Comparison of ENCODE assay signal across 8 mouse cellular contexts in genomic region chr7:129774261-129774861, GRCm38 (mm10).
DNase-seq lines count a peak whose midpoint lies in the region; ATAC-seq lines count a peak whose summit lies in the region.

No protein-coding gene starts in this region.

- H3K9me3 ChIP-seq in heart, embryonic 12.5 days (replicated peaks) = no peaks in the 10 kb centered on the region
- no peaks in the 10 kb centered on the region for H3K9me3 ChIP-seq in forebrain, embryonic 13.5 days (replicated peaks)
- no peaks in the 10 kb centered on the region for H3K9me3 ChIP-seq in liver, embryonic 15.5 days (replicated peaks)

- WGBS in heart, embryonic 12.5 days = 6% methylated on average over 17 of the region's 17 CpGs
- 3% methylated on average over 17 of the region's 17 CpGs for WGBS in forebrain, embryonic 13.5 days
- WGBS in liver, embryonic 15.5 days (ENCODE audit: insufficient replicate concordance) = 19% methylated on average over 17 of the region's 17 CpGs

- H3K9ac ChIP-seq in heart, embryonic 12.5 days = peak overlapping the region; percentile 61; the same call in 1 of the 2 replicates
- no peak overlapping the region for H3K9ac ChIP-seq in forebrain, embryonic 13.5 days
- H3K9ac ChIP-seq in liver, embryonic 15.5 days = no peak overlapping the region

- H3K4me2 ChIP-seq in heart, embryonic 12.5 days = peak overlapping the region; percentile 66
- peak overlapping the region; percentile 38 for H3K4me2 ChIP-seq in forebrain, embryonic 13.5 days
- peak overlapping the region; percentile 10; the same call in 1 of the 2 replicates for H3K4me2 ChIP-seq in liver, embryonic 15.5 days

- H3K4me1 ChIP-seq in heart, embryonic 12.5 days (replicated peaks) = peaks cover 12% of the 10 kb centered on the region
- peaks cover 42% of the 10 kb centered on the region for H3K4me1 ChIP-seq in forebrain, embryonic 13.5 days
- H3K4me1 ChIP-seq in liver, embryonic 15.5 days (replicated peaks) = no peaks in the 10 kb centered on the region

- no peak for ATAC-seq in heart, embryonic 12.5 days (ENCODE audit: insufficient number of reproducible peaks, low FRiP score)
- ATAC-seq in forebrain, embryonic 13.5 days = peak; percentile 37; the same call in 1 of the 2 replicates
- ATAC-seq in liver, embryonic 15.5 days (ENCODE audit: insufficient read depth) = no peak

- H3K36me3 ChIP-seq in heart, embryonic 12.5 days = no peaks in the 10 kb centered on the region
- no peaks in the 10 kb centered on the region for H3K36me3 ChIP-seq in forebrain, embryonic 13.5 days (ENCODE audit: poor library complexity, severe bottlenecking)
- no peaks in the 10 kb centered on the region for H3K36me3 ChIP-seq in liver, embryonic 15.5 days (replicated peaks)

- H3K4me3 ChIP-seq in heart, embryonic 12.5 days = peak overlapping the region; percentile 24
- no peak overlapping the region for H3K4me3 ChIP-seq in forebrain, embryonic 13.5 days
- no peak overlapping the region for H3K4me3 ChIP-seq in liver, embryonic 15.5 days (replicated peaks)

- no peak overlapping the region for H3K27ac ChIP-seq in heart, embryonic 12.5 days (ENCODE audit: poor library complexity, severe bottlenecking)
- peak overlapping the region; percentile 49 for H3K27ac ChIP-seq in forebrain, embryonic 13.5 days
- H3K27ac ChIP-seq in liver, embryonic 15.5 days (replicated peaks) = no peak overlapping the region

- peaks cover 6% of the 10 kb centered on the region for H3K27me3 ChIP-seq in heart, embryonic 12.5 days (replicated peaks)
- H3K27me3 ChIP-seq in forebrain, embryonic 13.5 days = peaks cover 12% of the 10 kb centered on the region
- no peaks in the 10 kb centered on the region for H3K27me3 ChIP-seq in liver, embryonic 15.5 days

- DNase-seq in heart, postnatal 4 days = no peak
- peak; percentile 48 for DNase-seq in adrenal gland, postnatal 25 days
- DNase-seq in thymus, postnatal 10 days (ENCODE audit: low spot score in 2 of 2) = peak; percentile 48 to 59
- DNase-seq in gastrocnemius, postnatal 25 days = no peak
- no peak for DNase-seq in kidney, adult 9 months

Comparison
In these comparisons a context has a peak if more than half of its experiments do, and no peak if none do; other contexts are left out.
1. H3K4me2 ChIP-seq: peak in every context shown above with its lines; median percentile 66 in heart, embryonic 12.5 days; 38 in forebrain, embryonic 13.5 days; 10 in liver, embryonic 15.5 days.
2. DNase-seq: peak in adrenal gland, postnatal 25 days (single experiment) and thymus, postnatal 10 days (2 of 2); none in heart, postnatal 4 days (single experiment), gastrocnemius, postnatal 25 days (single experiment) and kidney, adult 9 months (single experiment).